Mouse (Mus musculus) large intestine, adult 2 months (tissue): Measurements from ENCODE around the gene Ncan. TPM values are rescaled to one million over a fixed set of nuclear protein-coding genes. Genes with fewer than 3 reads are reported as not detected.

Experiments
- DNase-seq: peaks from one replicate; pipeline ENCODE4 v3.0.0-alpha.2; 2012; ENCODE audit warnings: low read depth, low spot score
- WGBS: fragments of 180-500 bp; shearing (Covaris S2); methylation state at CpG from one replicate; pipeline ENCODE4 v1.1.7; 2018; 5-methylcytosine and 5-hydroxymethylcytosine counted together
- polyA plus RNA-seq: library from polyadenylated mRNA; depleted of rRNA; stranded (reverse); fragments of >200 nt; gene quantifications from 2 replicates; pipeline ENCODE4 v1.2.3, GENCODE M21; 2012; rRNA removed

Ncan gene
- polyA plus RNA-seq, result 0.06 and 0.10 TPM in 2 replicates

DNA sequence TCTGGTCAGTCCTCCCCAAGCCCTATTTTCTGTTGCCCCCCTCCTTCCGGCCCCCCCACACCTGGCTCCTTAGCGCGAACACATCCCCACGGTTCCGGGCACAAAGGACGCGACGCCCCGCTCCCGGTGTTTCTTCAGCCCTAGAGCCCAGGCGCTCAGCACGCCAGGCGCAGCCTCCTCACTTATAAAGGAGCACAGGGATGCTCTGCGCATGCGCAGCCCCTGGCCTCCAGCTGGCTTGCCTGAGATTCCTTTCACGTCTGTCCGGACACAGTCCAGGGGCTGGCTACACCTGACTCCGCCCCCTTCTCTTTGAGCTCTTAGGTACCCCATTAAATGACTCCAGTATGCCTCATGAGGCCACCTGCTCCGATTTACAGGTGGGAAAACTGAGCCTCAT lies at the start of gene Ncan:
Gene Ncan (minus strand): TSS at position 207 of the 400 bp plus-strand sequence.
- WGBS, result 4% methylated on average over 19 of the region's 19 CpGs
- DNase-seq, result no peak

DNA sequence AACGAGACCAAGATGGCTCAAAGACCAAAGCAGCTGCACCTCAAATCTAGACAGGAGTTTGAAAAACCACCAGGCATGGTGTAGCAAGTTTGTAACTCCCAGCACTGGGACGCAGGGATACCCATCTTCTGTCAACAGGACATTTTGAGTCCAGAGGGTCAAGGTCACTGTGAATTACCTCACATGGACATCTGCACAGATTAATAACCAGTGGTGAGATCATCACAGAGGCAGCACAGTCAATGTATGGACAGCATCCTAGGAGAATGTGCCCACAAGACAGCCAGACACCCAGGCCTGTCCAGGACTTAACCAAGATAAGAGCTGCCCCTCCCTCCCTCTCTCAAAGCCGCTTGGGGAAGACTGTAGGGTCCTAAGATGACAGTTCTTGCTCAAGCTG lies 49.4 kb upstream of the Ncan start:
- no peak for DNase-seq
- 80% methylated on average over 3 of the region's 3 CpGs for WGBS

DNA sequence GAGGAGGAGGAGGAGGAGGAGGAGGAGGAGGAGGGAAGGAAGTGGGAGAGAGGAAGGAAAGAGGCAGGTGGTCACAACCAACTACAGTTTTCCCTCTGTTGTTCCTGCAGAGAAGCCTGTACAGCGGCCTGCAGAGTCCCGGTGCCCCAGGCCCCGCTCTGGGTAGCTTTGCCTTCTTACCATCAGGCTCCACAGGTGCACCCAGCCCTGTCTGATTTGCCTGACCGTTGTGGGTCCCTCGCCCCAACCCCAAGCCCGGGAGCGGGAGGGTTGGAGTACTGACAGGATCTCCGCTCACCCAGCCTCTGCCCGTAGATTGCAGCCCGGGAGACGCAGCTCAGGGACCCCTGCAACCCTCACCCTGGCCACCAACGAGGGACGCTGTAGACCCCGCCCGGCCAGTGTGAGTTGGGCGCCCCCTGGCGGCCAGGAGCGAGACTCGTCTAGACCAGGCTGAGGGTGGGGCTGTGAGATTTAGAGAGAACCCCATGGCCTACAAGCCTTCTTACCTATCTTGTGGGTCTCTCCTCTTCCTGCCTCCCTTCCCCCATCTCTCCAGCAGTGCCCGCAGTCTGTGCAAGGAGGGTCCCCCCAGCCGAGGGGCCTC lies 45.9 kb upstream of the Ncan start:
- 3% methylated on average over 21 of the region's 21 CpGs for WGBS
- DNase-seq, result no peak

DNA sequence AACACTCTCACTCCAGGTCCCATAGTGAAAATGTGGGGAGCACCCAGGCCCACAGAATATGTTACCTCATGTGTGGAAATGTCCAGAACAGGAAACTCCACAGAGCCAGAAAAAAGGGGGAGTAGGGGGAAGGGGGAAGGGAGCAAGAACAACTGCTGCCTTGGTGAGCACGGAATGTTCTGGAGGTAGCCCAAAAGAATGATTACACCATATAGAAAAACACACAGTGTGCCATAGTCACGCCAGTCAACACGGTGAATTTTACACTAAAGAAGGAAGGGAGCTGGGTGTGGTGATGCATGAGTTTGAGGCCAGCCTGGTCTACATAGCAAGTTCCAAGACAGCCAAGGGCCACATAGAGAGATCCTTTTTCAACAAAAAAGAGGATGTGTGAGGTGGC lies 42.6 kb upstream of the Ncan start:
- DNase-seq, result no peak
- WGBS, result 69% methylated on average over 3 of the region's 3 CpGs

DNA sequence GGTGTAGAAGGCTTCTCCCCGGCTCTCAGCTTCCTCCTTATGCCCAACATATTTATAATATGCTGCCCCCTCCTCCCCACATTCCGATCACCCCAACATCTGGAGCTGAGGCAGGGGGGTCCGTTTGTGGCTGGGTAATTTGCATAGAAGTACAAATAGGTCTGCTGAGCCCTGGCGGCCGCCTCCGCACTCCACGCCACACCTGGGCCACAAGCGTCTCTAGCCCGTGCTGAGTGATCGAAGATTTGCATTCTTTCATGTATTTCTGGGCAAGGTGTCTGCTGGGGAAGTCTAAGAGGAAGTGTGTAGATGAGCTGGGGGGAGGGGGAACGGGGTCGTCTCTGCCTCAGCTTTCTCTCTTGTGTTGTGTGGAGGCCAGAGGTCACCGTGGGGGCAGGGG lies 39.3 kb upstream of the Ncan start:
- no peak for DNase-seq
- WGBS, result 55% methylated on average over 13 of the region's 13 CpGs

DNA sequence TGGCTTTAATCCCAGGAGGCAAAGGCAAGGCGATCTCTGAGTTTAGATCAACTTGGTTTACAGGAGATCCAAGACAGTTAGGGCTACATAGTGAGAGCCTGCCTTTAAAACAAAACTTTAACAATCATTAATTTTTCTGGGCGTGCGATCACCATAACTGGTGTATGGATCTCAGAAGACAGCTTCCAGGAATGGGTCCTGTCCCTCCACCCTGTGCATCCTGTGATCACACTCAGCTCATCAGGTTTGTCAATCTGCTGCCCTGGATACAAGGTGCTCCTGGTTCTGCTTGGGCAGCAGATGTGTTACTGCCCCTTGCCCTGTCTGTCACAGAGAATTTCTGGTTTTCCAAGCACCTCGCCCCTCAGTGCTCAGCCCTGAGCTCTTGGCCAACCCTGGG lies 38.5 kb upstream of the Ncan start:
- DNase-seq, result no peak
- WGBS, result 63% methylated on average over 4 of the region's 4 CpGs

DNA sequence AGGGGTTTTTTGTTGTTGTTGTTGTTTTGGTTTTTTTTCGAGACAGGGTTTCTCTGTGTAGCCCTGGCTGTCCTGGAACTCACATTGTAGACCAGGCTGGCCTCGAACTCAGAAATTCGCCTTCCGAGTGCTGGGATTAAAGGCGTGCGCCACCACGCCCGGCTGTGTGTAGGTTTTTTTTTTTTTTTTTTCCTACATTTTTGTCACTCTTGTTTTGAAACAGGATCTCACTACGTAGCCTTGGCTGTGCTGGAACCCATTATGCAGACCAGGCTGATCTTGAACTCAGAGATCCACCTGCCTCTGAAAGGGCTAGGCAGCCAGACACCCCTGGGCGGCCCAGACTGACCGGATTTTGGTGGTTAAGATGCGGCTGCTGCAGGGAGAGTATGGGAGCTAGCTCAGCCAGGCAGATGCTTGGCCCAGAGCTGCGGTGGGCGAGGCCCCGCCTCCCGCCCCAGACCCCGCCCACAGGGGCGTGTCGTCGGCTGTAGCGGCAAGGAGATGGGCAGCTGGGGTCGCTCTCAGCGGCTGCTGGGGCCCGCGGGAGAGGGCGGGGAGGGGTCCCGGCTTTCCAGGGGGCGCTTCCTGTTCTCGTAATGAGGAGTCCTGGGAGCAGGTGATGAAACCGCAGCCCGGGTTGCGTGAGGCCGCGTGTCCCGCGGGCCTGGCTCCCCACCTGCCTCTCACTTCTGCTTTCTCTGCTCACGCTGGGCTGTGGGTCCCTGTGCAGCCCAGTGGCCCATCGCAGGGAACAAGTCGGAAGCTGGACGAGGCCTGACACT lies 37.6 kb upstream of the Ncan start:
- WGBS, result 8% methylated on average over 40 of the region's 40 CpGs
- DNase-seq, result no peak

DNA sequence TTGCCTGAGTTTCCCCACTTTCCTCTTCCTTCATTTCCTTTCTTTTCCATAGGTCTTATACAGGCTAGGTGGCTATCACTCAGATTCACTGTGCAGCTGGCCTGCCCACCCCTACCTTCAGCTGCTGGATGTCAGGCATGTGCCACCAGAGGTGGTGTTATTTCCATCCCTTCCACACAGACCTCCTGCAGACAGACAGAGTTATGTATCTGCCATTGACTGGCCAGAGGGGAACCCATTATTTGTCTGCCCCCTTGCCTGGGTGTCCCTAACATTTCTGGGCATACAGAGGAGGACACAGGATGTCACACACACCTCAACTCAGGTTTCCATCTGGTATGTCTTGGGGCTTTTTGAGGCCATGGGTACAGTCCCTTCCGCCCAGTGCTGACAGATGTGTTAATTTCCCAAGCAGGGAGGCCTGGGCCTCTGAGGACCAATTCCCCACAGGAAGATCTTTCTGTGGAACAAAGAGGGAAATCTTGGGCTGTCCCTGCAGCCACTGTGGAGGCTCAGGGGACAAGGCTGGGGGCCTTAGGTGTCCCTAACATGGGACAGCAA lies 36.6 kb upstream of the Ncan start:
- 96% methylated on average over 1 of the region's 1 CpGs for WGBS
- no peak for DNase-seq

DNA sequence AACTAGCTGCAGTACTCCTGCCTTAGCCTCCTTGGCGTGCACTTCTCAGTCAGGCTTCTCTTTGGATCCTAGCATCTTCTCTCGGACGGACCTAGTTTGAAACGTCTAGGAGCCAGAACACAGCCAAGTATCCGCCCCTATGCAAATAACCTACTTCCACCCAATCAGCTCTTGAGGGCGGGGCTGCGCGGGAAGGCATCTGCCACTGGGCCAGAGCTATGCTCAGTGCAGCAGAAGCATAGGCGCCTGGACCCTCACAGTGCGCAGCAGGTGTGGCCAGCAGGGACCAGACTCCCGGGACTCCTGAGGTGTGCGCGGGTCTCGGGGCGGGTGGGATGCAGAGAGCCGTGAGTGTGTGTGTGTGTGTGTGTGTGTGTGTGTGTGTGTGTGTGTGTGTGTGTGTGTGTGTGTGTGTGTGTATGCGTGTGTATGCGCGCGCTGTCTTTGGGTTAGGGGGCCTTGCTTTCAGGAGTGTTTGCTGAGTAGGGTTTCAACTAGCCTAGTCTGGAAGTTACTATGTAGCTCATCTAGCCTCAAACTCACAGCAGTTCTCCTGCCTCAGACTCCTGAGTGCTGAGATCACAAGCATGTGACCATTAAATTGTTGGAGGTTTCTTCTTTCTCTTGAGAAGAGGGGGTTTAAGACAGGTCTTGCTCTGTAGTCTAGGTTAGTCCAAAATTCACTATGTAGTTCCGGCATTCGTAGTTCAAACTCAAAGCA lies 32.0 kb upstream of the Ncan start:
- 11% methylated on average over 22 of the region's 22 CpGs for WGBS
- peak; percentile 51 for DNase-seq

DNA sequence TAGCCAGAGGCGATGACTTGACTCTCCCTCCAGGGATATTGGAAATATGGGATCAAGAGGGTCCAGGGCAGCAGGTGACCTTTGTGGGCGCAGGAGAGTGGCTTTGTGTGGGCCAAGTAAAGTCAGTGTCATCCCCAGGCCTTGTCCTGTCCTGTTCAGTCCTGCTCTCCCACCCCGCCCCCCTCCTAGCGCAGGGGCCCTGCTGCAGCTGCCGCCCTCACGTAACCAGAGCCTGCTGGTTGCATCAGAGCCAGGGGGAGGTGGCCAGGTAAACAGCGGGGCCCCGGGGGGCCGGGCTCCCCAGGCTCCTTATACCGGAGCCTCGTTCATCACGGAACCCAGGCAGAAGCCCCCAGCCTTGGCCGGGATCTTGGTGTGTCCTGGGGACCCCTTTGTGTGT lies 29.5 kb upstream of the Ncan start:
- DNase-seq, result no peak

DNA sequence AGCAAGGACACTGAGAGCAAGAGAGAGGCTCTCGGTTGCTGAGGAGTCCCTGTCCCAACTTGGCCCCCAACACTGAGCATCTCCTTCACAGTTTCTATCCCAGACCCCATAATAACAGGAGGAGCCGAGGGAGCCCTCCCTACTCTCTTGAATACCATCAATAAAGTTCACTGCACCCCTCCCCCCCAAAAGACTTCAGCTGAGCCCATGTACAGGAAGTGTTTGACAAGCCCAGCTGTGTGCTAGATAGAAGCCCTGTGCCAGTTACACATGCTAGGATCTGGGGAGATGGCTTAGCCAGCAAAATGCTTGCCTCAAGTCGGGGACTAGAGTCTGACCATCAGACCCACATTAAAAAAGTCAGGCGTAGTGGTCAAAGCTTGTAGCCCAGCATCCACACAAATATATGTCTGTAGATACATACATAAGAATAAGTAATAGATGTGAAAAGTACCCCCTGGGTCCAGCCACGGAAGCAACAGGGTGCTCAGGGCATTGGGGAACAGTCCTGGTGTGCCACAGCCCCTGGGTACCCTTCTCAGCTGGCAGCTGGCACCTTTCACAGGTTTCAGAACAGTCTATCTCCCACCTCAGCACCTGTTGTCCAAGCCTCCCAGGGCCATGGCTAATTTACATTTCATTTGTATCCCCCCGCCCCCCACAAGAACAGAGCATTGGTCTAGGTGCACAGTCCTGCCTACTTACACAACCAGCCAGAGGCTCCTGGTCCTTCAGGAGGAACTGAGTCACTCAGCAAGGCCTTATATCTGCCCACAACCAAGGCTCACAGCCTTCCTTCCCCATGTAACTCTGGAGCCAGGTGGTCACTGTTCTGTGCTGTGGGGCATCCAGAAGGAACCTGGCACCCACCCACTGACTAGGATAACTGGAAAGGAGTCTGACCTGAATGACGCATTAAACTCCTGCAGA lies 27.3 kb upstream of the Ncan start:
- DNase-seq, result no peak
- 77% methylated on average over 7 of the region's 7 CpGs for WGBS

More for the DNA sequence above, 29.5 kb upstream of the Ncan start:
- 20% methylated on average over 13 of the region's 13 CpGs for WGBS

DNA sequence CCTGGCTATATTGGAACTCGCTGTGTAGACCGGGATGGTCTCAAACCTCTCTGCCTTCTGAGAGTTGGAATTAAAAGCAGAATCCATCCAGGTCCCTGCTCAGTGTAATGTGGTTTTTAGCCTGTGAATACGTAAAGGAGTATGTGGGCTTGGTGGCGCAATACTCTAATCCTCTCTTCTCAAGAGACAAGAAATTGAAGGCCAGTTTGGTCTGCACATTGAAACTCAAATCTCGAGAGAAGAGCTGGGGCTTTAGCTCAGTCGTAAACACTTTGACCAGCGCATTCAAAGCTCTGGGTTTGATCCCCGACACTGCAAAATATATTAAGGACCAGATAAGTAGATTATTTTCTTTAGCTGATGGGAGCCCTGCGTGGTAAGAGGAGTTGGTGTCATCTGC lies 19.3 kb upstream of the Ncan start:
- 2% methylated on average over 9 of the region's 9 CpGs for WGBS
- DNase-seq, result no peak

DNA sequence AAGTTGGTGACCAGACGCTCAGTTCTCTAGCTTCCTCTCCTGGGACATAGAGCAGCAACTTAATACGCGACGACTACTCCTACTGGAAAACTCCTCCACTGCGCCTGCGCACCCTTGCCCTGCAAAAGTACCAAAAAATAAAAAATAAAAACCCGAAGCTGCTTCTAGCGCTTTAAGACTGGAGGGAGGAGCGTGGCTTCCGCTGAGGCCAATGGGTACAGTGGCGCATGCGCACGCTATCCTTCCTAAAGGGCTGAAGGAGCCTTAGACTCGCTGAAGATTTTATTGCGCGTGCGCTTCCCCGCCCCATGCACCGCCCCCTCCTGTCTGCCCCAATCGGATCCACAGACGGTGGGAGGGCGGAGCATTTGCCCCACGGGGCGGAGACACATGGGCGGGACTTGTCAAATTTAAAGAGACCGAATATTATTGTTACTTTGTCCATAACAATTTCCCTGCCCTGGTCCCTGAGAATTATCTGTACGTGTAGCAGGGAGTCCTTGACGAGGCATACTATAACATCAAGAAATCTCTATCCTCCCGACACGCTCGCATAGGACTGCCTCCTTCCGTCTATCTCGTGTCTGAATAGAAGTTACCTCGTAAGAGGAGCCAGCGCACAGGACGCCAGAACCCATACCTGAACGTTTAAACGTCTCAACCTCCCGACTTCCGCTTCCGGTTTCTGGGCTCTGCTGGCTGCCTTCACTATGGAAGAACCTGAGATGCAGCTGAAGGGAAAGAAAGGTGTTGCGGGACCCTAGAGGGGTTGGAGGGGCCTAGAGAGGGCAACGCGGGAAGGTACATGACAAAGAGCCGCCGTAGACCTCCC lies 18.6 kb upstream of the Ncan start, which contains the start of the genes Rfxank, Borcs8 and Mef2b:
Gene Rfxank (minus strand): TSS at position 129 of the 832 bp plus-strand sequence.
Gene Borcs8 (plus strand): TSS at position 474 of the 832 bp plus-strand sequence.
Gene Mef2b (plus strand): TSS at position 686 of the 832 bp plus-strand sequence.
- peak; percentile 94 for DNase-seq
- under 1% methylated on average over 46 of the region's 46 CpGs for WGBS

DNA sequence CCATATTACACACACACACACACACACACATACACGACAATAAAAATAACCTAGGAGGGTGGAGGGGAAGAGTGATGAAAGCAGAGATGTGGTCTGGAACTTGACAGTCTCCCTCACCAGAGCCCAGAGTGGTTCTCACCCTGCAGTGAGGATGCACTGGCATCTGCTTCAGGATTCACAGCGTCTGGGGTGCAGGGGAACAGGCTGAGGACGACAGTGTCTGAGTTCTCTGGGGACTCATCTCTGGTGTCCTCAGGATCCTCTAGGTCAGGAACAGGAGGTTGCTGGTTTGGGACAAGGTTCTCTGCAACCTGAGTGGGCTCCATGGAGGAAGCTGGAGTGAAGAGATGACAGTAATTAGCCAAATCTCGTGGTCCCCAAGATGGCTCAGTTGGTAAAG lies 17.2 kb upstream of the Ncan start:
- 71% methylated on average over 4 of the region's 4 CpGs for WGBS
- DNase-seq, result no peak

DNA sequence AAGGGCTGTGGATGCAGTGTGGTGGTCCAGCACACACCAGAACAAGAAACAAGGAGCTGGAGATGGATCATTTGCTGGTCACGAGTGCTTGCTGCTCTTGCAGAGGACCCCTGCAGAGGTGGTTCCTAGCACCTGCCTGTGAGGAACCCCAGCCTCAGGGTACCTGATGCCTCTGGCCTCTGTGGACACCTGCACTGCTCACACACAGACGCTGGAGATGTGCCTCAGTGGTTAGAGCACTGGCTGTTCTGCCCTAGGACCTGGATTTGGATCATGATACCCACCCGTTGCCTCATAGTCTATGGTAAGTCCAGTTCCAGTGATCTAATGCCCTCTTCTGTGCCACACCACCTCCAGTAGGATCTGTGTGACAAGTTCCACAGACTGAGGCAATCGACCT lies 15.9 kb upstream of the Ncan start:
- DNase-seq, result no peak
- 86% methylated on average over 4 of the region's 4 CpGs for WGBS

DNA sequence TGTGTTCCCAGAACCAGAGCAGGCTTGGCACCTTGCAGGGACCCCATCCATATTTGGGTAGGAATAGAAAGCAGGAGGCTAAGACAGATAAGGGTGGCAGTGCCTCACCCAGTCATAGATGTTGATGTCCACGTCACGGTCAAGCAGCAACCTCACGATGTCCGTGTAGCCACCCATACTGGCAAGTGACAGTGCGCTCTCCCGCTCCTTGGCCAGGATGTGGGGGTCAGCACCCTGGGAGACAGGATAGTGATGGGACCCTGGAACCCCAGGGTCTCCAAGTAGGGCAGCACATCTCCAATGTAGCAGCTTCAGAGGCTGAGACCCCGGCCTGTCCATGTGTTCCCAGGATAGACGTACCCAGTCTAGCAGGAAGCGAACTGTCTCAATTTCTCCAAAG lies 14.3 kb upstream of the Ncan start:
- 95% methylated on average over 9 of the region's 9 CpGs for WGBS
- no peak for DNase-seq

DNA sequence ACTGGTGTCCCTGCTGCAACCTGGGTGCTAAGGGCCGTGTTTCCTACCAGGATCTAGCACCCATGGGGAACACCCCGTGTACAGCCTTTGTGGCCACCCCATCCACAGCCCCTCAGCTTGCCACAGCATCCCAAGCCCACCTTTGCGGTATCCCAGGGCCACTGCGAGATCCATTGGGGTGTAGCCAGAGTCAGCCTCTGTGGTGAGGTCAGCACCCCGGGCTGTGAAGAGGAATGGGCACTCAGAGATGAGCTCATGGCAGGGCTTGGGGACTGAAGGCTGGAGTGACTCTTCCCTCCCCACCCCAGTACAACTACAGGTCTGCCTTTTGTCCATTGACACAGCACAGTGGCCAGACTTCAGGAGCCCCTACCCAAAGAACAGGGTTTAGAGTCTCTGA lies 13.4 kb upstream of the Ncan start:
- DNase-seq, result no peak
- 90% methylated on average over 5 of the region's 5 CpGs for WGBS

DNA sequence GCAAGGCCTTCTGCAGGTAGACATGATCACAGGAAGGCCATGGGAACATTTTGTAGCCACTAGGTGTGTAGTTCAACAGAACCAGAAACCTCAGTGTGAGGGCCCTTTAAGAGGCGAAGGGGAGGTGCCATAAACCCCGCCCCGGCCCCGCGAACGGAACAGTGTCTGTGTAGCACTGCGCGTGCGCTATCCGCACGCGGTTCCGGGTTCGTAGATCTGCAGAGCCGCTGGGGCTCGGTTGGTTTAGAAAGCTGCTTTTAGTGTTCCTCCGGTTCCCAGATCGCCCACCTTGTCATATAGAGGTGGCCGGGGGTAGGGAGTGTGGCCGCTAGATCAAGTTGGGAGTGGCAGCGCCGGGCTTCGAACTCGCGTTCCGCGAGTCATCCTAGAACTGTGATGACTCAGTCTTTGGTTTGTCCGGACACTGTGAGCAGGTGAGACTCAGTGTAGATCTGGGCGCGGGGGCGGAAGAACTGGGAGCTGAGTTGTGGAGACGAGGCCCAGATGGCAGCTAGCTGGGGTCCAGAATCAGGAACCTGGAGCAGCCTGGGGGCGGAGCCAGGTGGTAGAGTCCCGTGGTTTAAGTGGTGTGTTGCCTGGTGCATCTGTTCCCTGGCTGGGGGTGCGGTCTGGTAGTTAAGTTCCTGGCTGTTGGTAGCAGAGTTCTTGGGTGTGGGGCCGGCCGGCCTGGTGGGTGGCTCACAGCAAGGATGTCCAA lies 10.7 kb upstream of the Ncan start, which contains the start of gene Nr2c2ap:
Gene Nr2c2ap (plus strand): TSS at position 168 of the 718 bp plus-strand sequence.
- 1% methylated on average over 37 of the region's 37 CpGs for WGBS
- peak; percentile 76 for DNase-seq
